Mouse (Mus musculus): ENCODE results near the gene Slc39a10.

Slc39a10 gene

DNA sequence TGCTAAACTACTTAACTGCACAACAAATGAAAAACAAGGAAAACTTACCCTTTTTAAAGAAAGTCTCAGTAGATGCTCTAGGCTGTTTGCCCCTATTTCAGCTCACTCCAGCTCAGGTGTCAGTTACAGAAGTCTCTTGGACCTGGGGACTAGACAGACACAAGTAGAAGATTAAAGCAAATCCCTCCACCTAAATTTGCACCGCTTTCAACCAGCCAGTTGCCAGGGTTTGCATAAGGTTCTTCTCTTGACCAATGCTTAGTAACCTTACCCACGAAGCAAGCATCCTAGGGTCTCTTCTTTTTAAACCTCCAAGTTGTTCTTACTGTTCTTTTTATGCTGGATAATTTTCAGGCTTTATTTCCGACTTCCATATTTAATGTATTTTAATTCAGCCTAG is at the start of gene Slc39a10:
TSS of gene Slc39a10 (minus strand) at position 101 of the 400 bp plus-strand sequence.
- DNase-seq (ENCODE audit: low spot score) = no peak

DNA sequence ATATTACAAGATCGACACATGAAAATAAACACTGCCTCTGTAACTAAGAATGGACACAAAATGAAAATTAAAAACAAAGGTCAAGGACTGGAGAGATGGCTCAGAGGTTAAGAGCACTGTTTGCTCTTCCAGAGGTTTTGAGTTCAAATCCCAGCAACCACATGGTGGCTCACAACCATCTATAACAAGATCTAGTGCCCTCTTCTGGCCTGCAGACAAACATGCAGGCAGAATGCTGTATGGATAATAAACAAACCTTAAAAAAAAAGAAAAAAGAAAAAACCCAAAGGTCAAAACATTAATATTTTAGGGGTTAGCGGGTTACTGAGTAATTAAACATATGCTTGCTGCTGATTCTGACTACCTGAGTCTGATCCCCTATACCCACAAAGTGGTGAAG is 46.6 kb upstream of the Slc39a10 start:
- no peak for DNase-seq (ENCODE audit: low spot score)

DNA sequence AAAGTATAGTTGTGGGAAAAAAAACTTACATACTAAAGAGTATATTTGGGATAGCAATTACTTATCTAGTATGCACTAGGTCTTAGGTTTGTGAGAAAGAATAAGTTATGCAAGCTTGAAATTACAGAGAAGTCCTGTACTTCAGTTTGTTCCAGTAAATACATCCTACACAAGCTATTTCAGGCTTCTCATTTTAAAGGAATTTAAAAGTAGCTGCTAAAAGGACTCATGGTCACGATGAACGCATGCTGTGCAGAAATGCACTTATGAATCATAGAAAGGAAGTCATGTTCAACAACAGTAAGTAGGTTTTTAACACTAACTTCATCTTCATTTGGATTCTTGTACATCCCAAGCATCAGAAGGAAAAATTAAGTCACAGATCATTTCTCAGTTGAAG is 45.0 kb upstream of the Slc39a10 start:
- DNase-seq (ENCODE audit: low spot score) = no peak

DNA sequence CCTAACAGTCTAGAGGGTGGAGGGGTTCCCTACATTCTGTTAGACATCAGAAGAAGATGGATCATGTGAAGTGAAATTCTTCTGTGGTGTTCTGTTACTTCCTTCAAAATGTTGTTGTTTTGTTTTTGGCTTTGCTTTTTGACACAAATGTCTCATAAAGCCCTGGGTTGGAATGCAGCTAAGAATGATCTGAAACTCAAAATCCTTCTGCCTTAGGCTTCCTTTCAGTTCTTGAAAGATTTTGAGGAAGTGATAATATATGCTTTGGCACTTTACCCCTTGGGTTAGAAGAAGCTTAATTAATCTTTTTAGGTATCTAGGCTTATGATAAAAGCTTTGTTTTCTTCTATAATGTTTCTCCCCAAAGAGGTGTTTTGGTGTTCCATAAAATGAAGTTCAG is 34.5 kb upstream of the Slc39a10 start:
- no peak for DNase-seq (ENCODE audit: low spot score)

DNA sequence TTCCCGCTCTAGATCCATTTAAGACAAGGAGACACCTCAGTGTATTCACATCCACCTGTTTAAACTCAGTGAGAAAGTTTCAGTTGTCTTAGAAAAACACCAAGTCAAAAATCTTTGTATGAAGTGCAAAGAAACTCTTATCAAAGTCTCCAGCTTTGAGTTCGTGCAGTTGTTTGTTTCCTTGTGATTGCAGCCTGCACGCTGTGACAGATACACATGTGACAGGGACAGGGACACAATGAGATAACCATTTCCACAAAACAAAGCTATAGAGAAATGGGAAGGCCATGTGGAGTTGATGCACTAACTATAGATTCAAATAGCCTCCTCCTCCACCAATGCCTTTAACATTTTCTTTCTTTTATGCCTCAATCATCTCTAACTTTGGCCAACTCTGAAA is 33.6 kb upstream of the Slc39a10 start:
- no peak for DNase-seq (ENCODE audit: low spot score)

DNA sequence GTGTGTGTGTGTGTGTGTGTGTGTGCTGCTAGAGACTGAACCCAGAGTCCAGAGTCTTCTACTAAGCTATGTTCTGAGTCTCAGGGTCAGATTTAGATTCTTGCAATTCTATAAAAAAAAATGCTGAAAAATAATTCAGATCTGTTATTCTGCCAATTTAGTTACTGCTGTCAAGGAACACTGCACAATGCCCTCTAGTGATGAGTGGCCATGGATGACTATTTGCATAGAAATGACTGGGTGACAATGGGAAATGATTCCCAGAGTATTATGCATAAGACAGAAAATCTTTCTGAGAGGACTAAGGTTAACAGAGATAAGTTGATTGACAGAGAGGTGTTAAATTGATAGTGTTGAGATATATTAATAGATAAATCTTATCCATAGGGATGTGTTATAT is 32.3 kb upstream of the Slc39a10 start:
- DNase-seq (ENCODE audit: low spot score) = no peak

DNA sequence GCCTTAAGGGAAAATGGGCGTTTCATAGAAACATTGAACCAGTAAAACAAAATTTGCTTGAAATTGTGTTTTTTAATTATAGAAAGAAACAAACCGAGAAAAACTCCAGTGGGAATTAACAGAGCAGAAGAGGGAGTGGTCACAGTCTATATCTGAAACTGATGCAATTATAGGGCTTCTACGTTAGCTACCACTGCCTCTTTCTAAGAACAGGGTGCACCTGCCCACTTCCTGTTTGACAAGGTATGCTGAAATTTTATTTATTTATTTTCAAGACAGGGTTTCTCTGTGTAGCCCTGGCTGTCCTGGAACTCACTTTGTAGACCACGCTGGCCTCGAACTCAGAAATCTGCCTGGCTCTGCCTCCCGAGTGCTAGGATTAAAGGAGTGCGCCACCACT is 30.3 kb upstream of the Slc39a10 start:
- no peak for DNase-seq (ENCODE audit: low spot score)

DNA sequence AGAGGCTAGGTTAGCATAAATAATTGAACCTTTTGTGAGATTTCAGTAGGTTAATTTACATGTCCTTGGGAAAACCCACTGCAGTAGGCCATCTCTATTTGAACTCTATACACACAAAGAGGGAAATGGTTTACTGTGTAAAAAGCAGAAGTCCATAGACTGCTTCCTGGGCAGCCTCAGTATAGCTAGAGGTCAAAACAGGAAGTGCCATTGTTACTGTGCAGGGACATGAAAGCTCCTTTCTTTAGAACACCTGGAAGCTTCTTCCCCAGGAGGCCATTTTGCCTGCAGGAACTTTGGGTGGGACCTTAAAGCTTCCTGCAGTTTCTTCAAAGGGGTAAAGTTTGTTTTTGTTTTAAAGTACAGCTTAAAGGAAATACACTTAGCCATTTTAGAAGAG is 29.0 kb upstream of the Slc39a10 start:
- DNase-seq (ENCODE audit: low spot score) = no peak

DNA sequence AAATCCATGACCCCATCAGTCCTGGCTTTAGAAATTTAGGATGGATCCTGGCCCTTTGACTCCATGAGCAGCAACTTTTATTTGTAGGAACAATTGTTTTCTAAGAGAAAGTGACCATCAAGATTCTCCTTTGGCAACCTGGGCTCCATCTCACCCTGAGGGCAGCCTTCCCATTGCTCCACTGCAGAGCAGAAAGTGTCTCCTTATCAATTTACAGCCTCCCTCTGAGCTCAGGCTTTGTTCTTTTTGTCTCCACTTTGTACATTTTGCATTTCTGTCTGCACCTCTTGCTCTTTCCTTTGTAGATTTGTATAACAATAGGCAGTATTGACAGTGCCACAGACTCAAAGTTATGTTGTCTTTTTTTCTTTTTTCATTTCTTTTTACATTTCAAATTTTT is 23.6 kb upstream of the Slc39a10 start:
- no peak for DNase-seq (ENCODE audit: low spot score)

DNA sequence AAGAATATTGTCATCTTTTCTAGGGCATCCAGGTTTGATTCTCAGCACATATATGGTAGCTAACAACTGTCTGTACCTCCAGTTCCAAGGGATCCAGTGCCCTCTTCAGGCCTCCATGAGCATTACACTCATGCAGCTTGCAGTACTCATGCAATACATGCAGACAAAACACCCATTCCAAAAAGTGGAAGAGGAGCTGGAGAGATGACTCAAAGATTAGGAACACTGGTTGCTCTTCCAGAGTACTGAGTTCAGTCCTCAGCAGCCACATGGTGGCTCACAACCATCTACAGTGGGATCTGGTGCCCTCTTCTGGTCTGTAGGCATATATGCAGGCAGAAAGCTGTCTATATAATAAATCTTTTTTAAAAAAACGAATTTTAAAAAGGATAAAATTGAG is 21.7 kb upstream of the Slc39a10 start:
- DNase-seq (ENCODE audit: low spot score) = no peak

DNA sequence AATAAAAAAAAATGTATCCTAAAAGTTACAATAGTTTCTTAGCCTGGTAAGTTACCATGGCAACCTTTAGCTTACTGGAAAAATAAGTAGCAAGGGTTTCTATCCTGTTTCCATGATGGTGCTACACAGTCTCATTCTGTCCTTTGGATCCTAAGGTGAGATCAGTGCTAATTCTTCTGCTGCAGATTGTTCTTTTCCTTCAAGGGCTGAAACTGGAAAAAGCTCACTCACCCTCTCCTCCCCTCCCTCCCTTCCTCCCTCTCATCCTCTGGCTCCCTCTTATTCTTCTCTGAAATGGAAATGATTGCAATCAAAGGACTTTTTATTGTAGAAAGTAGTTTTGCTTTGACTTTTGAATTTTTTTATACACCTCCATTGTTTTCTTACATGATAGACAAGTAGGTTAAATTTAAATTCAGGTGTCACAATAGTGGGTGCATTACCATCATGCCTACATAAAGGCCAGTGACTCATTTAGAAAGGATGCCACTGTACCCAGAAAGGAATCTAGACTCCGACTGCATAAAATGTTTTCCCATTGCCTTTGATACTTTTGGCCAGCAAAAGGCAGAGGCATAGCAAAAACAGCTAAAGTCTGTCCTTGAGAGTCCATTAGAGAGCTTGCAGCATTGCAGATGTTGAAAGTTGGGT is 20.0 kb upstream of the Slc39a10 start:
- no peak for DNase-seq (ENCODE audit: low spot score)

DNA sequence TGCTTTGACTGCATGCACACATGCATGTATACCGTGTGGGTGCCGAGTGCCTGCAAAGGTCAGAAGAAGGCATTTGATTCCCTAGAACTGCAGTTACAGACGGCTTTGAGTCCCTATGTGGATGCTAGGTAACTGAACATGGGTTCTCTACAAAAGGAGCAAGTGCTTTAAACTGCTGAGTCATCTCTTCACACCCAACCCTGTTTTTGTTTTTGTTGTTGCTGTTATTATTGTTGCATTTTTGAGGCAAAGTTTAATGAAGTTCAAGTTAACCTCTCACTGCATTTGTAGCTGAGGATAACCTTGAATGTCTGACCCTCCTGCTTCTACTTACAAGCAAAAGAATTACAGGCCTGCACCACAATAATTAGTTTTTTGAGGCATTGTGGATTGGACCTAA is 17.5 kb upstream of the Slc39a10 start:
- DNase-seq (ENCODE audit: low spot score) = no peak

DNA sequence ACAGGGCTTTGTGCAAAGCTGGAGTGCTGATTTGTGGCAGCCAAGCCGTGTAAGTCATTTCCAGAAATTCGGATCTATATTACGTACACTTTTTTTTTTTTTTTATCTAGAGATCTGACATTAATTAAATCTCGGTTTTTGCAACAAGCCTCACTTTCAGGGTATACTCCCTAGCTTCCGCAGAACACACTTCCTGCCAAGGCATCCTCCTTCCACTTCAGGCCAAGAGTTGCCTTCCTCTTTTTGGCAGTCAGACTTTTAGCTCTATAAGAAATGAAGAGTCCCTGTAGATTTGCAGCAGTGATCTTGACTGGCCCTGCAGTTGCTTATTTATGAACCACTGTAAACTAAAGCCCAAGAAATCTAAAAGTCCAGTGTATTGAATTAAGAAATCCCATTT is 13.1 kb upstream of the Slc39a10 start:
- DNase-seq (ENCODE audit: low spot score) = no peak

DNA sequence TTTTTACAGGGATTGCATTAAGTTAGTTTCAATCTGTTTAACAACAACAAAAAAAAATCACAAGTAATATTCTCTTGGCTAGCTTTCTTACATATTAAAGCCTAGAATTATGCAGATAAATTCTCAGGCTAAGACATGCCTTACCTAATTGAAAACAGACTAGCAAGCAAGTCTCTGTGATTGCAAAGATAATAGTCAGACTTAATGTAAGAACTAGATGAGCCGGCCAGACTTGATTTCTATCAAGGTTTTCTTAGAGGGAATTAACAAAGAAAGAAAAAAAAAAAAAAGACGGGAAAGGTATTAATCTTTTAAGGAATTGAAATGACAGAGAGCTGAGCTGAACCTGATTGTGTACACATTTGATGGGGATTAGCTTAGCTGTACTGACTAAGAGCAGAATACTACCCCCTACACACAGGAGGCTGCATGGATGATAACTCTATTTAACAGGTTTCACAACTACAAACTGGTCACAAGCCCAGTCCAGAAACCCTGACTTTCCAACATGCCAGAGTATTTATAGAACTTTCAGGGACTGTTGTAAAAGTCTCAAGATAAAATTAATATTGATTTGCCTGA is 9.5 kb upstream of the Slc39a10 start:
- no peak for DNase-seq (ENCODE audit: low spot score)

DNA sequence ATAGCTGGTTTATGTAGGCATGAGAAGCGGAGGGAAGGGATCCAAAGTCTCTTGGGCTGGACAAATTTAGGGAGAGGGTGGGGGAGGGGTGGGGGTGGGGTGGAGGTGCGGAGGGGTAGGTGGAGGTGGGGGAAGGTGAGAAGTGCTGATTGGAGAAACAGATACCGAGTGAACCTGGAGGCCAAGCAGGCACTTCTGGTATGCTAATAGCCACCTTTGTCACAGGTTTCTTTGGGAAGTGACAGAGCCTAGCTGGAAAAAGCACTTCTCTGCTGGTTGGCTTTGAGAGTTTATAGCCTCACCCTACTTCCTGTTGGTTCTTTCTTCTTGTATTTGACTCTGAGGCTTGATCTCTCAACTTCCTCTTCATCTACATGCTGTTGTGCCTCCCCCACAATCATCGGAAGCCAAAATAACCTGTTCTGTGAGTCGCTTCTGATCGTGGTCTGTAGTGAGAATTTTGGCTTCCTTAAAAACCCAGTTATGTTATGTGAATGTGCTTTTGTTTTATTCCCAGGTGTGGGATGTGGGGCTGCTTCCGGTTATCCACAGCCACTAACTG is 1.7 kb upstream of the Slc39a10 start:
- DNase-seq (ENCODE audit: low spot score) = no peak

DNA sequence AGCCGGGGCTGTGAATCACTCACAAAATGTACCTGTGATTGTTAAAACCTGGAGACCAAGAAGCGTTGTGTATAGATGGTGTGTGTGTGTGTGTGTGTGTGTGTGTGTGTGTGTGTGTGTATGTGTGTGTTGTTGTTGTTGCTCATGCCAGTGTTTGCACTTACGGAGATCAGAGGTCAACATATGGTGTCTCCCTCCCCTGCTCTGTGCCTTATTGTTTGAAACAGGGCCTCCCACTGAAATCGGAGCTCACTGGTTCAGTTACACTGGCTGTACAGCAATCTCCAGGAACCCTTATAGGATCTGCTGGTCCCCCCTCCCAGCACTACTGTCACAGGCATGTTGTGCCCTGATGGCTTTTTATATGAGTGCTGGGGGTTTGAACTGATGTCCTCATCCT is 3.9 kb downstream of the Slc39a10 start:
- DNase-seq (ENCODE audit: low spot score) = no peak

DNA sequence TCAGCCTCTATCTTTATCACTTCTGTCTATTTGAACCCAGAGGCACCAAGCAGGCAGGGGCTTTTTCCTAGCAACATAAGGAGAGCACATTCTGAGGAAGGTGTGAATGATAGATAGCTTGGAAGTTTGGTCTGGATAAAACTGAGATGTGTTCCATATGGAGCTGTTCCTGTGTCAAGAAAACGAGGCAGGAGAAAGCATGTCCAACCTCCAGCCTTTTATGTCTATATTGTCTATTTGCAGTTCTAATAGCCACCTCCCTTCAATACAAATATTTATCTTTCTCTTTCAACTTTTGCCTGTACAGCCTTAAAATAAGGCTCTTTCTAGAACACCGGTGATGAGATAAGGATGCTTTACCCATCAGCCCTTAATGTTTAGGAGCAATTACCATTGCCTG is 4.3 kb downstream of the Slc39a10 start:
- no peak for DNase-seq (ENCODE audit: low spot score)

DNA sequence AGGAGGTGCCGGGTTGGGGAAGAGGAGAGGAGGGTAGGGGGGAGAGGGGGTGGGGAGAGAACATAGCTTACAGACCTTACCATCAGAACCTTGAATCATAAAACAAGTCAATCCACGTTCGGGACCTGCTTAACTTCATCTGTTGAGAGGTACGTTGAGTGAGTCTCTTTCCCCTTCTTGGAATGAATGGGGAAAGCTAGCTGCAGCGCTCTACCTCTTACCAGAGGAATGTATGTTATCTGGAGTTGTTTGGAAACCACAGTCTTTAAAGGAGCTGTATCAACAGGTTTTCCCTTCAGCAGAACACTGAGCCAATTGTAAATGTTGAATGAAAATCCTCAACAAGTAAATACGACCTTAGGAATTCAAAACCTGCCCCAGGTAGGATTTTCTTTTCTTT is 4.7 kb downstream of the Slc39a10 start:
- DNase-seq (ENCODE audit: low spot score) = no peak

DNA sequence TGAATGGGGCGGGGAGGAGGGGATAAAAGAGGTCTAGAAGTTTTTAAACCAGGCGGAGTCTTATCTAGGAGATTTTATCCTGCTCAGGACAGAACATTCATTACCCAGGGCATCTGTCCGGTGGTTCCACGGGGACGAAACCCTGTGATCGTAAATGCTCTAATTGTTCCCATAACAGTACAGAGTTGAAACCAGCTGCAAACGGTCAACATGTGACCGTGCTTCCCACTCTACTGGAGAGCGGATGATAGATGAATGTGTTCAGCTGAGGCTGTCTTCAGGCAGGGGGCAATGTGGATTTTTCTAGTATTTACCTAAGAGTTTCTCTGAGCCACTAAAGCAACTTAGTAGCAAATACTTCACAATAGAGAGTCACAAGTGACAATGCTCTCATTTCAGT is 6.6 kb downstream of the Slc39a10 start:
- DNase-seq (ENCODE audit: low spot score) = no peak

DNA sequence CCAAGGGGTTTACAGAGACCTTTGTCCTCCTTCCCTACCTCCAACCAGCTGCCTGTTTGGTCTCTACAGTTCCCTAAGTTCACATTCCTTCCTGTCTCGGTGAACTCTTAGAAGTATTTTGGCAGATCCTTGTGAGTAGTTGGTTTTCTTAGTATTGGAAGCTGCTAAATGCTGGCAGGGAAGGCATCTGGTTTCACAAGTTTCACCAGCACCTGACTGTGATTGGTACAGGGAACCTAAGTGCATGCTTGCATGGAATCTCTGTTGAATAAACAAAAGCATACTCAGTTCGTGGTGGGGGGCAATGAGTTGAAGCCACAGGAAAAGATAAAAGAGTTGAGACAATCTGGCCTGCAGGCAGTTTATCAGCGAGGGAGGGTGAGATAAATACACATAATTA is 7.4 kb downstream of the Slc39a10 start:
- DNase-seq (ENCODE audit: low spot score) = no peak

DNA sequence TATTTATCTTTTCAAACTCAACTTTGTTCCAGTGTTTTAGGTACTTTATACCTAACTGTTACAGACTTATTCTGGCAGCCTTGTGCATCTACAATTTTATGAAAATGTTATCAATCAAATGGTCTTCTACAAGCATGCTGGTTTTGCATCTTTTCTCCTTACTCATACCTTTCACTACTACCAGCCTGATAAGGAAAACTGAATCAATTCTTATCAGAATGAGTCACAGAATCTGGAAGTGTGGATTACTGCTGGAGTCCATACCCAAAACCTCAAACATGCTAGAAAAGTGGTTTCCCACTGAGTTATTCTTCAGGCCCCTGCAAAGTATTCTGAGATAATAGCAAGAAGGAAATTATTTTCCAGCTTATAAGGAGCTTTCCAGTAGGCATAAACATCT is 12.7 kb downstream of the Slc39a10 start:
- DNase-seq (ENCODE audit: low spot score) = no peak

DNA sequence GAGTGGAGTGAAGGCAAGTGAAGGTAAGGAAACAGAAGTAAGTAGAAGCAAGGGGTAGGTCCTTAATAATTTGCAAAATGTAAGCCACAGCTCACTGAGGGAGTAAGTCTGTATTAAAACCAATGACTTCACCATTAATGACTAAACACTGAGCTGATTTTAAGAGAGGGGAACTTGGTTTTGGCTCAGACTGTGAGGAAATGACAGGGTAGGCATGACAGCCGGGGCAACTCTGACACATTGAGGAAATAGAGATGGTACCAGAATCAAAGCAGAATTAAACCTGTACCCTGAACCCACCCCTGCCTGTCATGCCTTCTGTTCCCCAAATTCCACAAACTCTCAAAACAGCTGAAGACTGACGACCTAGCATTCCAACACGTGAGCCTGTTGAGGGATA is 18.9 kb downstream of the Slc39a10 start:
- DNase-seq (ENCODE audit: low spot score) = no peak

DNA sequence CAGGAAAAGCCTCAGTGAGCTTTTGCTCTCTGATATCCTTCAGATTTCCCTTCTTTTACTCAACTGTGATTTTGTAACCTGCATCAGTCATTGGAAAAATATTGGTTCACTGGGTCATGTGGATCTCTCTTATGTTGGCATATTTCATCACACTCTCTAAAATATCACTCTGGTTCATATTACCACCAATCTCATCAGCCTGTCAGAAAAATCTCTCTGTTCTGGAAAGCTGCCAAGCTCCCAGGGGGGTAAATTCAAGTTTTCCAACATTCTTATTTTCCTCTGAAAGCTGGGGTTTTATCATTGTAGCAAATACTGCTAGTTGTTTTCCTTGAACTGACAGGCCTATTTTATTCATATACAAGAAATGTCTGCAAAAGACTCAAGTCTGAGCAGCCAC is 22.9 kb downstream of the Slc39a10 start:
- no peak for DNase-seq (ENCODE audit: low spot score)

Data from ovary, postnatal 36 days (tissue).